Mouse (Mus musculus): ENCODE measurements around the gene Tmem171. TPM values are rescaled to one million over a fixed set of nuclear protein-coding genes. Genes with fewer than 3 reads are reported as not detected.

Tmem171 gene
- polyA plus RNA-seq, 2 experiments, result 0.12 TPM; not detected in 1

GRCm38 (mm10) chr13:98652194-98652593 lies 42.4 kb downstream of the Tmem171 start:
- no peak overlapping the region for H3K4me3 ChIP-seq (ENCODE audit: insufficient read depth in 1 of 2, low read depth in 2 of 2, low read length in 2 of 2)
- TF ChIP-seq CTCF (IDR thresholded peaks at IDR 0.05; ENCODE audit: low read depth) (no peak), EP300 (IDR thresholded peaks at IDR 0.05; ENCODE audit: low read depth) (no peak)
- H3K27me3 ChIP-seq (ENCODE audit: control insufficient read depth, insufficient read depth, low read length), result no peaks in the 10 kb centered on the region
- no peaks in the 10 kb centered on the region for H3K9me3 ChIP-seq (ENCODE audit: control insufficient read depth, low read length)
- H3K4me1 ChIP-seq (replicated peaks; ENCODE audit: control insufficient read depth in 2 of 2, insufficient read depth in 2 of 2, low read length in 1 of 2), result no peaks in the 10 kb centered on the region
- no peak for DNase-seq (ENCODE audit: low read depth in 3 of 3, low spot score in 3 of 3)
- no peaks in the 10 kb centered on the region for H3K36me3 ChIP-seq (replicated peaks; ENCODE audit: control insufficient read depth, insufficient read depth, low read depth)
- ATAC-seq (ENCODE audit: insufficient read depth), result no peak
- WGBS (ENCODE audit: insufficient replicate concordance), result 56% methylated on average over 2 of the region's 2 CpGs
- no peak overlapping the region for H3K4me2 ChIP-seq (ENCODE audit: low read depth)
- H3K27ac ChIP-seq, result no peak overlapping the region
- H3K9ac ChIP-seq (replicated peaks), result no peak overlapping the region

GRCm38 (mm10) chr13:98651228-98651977 lies 43.2 kb downstream of the Tmem171 start:
- H3K36me3 ChIP-seq (replicated peaks; ENCODE audit: control insufficient read depth, insufficient read depth, low read depth), result no peaks in the 10 kb centered on the region
- H3K27ac ChIP-seq, result no peak overlapping the region
- no peak overlapping the region for H3K4me2 ChIP-seq (ENCODE audit: low read depth)

DNA sequence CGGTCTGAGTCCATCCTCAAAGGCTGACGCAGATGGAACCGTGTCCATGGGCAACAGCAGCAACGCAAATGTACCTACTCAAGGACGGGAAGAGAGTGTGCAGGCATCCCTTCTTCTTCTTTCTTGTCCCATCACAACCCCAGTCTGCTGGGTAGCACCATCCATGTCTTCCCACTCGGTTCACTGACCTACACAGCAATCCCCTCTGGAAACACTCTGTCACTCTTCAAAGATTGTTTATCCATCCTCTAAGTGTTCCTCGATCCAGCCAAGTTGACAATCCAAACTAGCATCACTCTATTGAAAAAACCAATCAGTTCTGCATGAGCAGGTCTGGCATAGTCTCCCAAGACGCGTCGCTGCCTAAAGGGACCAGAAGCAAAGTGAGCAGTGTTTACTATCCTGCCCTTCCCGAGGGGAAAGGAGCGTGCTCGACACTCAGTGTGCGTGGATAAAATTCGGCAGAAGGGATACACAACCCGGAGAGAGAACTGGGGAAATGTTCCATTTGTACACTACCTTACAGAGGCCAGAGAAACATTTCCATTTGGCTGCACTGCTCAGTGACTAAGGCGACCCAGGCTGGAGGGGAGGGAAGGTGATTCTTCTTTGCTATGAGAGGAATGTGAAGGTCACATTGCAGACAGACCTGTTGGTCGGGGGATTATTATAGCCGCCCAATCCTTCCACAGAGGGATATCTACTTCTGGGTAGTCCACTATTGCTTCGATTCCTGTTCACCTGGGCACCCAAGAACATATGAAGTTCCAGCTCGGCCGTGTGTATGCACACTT lies 46.7 kb downstream of the Tmem171 start:
- Histone ChIP-seq H3K9ac (replicated peaks) (no peak overlapping the region), H3K9me3 (ENCODE audit: control insufficient read depth, low read length) (no peaks in the 10 kb centered on the region), H3K4me2 (ENCODE audit: low read depth) (no peak overlapping the region), H3K4me1 (replicated peaks; ENCODE audit: control insufficient read depth in 2 of 2, insufficient read depth in 2 of 2, low read length in 1 of 2) (no peaks in the 10 kb centered on the region), H3K4me3 (ENCODE audit: insufficient read depth in 1 of 2, low read depth in 2 of 2, low read length in 2 of 2) (no peak overlapping the region), H3K27me3 (ENCODE audit: control insufficient read depth, insufficient read depth, low read length) (no peaks in the 10 kb centered on the region), H3K27ac (no peak overlapping the region), H3K36me3 (replicated peaks; ENCODE audit: control insufficient read depth, insufficient read depth, low read depth) (no peaks in the 10 kb centered on the region)
- ATAC-seq (ENCODE audit: insufficient read depth), result no peak
- no peak for TF ChIP-seq EP300 (IDR thresholded peaks at IDR 0.05; ENCODE audit: low read depth)
- no peak for TF ChIP-seq CTCF (IDR thresholded peaks at IDR 0.05; ENCODE audit: low read depth)
- DNase-seq (ENCODE audit: low read depth in 3 of 3, low spot score in 3 of 3), result no peak
- WGBS (ENCODE audit: insufficient replicate concordance), result 71% methylated on average over 22 of the region's 22 CpGs

More at GRCm38 (mm10) chr13:98651228-98651977, 43.2 kb downstream of the Tmem171 start:
- ATAC-seq (ENCODE audit: insufficient read depth) (no peak), DNase-seq (ENCODE audit: low read depth in 3 of 3, low spot score in 3 of 3) (no peak)
- WGBS (ENCODE audit: insufficient replicate concordance), result 55% methylated on average over 17 of the region's 17 CpGs
- no peak for TF ChIP-seq EP300 (IDR thresholded peaks at IDR 0.05; ENCODE audit: low read depth)
- no peak for TF ChIP-seq CTCF (IDR thresholded peaks at IDR 0.05; ENCODE audit: low read depth)
- Histone ChIP-seq H3K9ac (replicated peaks) (no peak overlapping the region), H3K4me1 (replicated peaks; ENCODE audit: control insufficient read depth in 2 of 2, insufficient read depth in 2 of 2, low read length in 1 of 2) (no peaks in the 10 kb centered on the region), H3K4me3 (ENCODE audit: insufficient read depth in 1 of 2, low read depth in 2 of 2, low read length in 2 of 2) (no peak overlapping the region), H3K27me3 (ENCODE audit: control insufficient read depth, insufficient read depth, low read length) (no peaks in the 10 kb centered on the region), H3K9me3 (ENCODE audit: control insufficient read depth, low read length) (no peaks in the 10 kb centered on the region)

- DNase-seq (ENCODE audit: low read depth in 3 of 3, low spot score in 3 of 3) (no peak), ATAC-seq (ENCODE audit: insufficient read depth) (no peak)
- TF ChIP-seq EP300 (IDR thresholded peaks at IDR 0.05; ENCODE audit: low read depth) (no peak), CTCF (IDR thresholded peaks at IDR 0.05; ENCODE audit: low read depth) (no peak)
- Histone ChIP-seq H3K36me3 (replicated peaks; ENCODE audit: control insufficient read depth, insufficient read depth, low read depth) (no peaks in the 10 kb centered on the region), H3K4me3 (ENCODE audit: insufficient read depth in 1 of 2, low read depth in 2 of 2, low read length in 2 of 2) (no peak overlapping the region), H3K27ac (no peak overlapping the region), H3K9me3 (ENCODE audit: control insufficient read depth, low read length) (no peaks in the 10 kb centered on the region), H3K4me1 (replicated peaks; ENCODE audit: control insufficient read depth in 2 of 2, insufficient read depth in 2 of 2, low read length in 1 of 2) (no peaks in the 10 kb centered on the region), H3K27me3 (ENCODE audit: control insufficient read depth, insufficient read depth, low read length) (no peaks in the 10 kb centered on the region), H3K4me2 (ENCODE audit: low read depth) (no peak overlapping the region), H3K9ac (replicated peaks) (no peak overlapping the region)
- 56% methylated on average over 5 of the region's 5 CpGs for WGBS (ENCODE audit: insufficient replicate concordance)
Measured at GRCm38 (mm10) chr13:98638507-98639166, 56.0 kb downstream of the Tmem171 start.

GRCm38 (mm10) chr13:98637145-98637544 lies 57.5 kb downstream of the Tmem171 start, which contains the start of gene Tmem174:
TSS of gene Tmem174 (minus strand) at chr13:98637410.
- 79% methylated on average over 12 of the region's 12 CpGs for WGBS (ENCODE audit: insufficient replicate concordance)
- DNase-seq (ENCODE audit: low read depth in 3 of 3, low spot score in 3 of 3) (no peak), ATAC-seq (ENCODE audit: insufficient read depth) (no peak)

More at GRCm38 (mm10) chr13:98637145-98637544, 57.5 kb downstream of the Tmem171 start, which contains the start of gene Tmem174:
- Histone ChIP-seq H3K27ac (no peak within 1 kb of the TSS), H3K9me3 (ENCODE audit: control insufficient read depth, low read length) (no peaks in the 10 kb centered on the region), H3K27me3 (ENCODE audit: control insufficient read depth, insufficient read depth, low read length) (no peaks in the 10 kb centered on the region), H3K4me2 (ENCODE audit: low read depth) (no peak within 1 kb of the TSS), H3K36me3 (replicated peaks; ENCODE audit: control insufficient read depth, insufficient read depth, low read depth) (no peaks in the 10 kb centered on the region), H3K9ac (replicated peaks) (no peak within 1 kb of the TSS), H3K4me1 (replicated peaks; ENCODE audit: control insufficient read depth in 2 of 2, insufficient read depth in 2 of 2, low read length in 1 of 2) (no peaks in the 10 kb centered on the region), H3K4me3 (ENCODE audit: insufficient read depth in 1 of 2, low read depth in 2 of 2, low read length in 2 of 2) (no peak within 1 kb of the TSS)
- no peak for TF ChIP-seq EP300 (IDR thresholded peaks at IDR 0.05; ENCODE audit: low read depth)
- TF ChIP-seq CTCF (IDR thresholded peaks at IDR 0.05; ENCODE audit: low read depth), result no peak
